Mouse (Mus musculus): ENCODE measurements around the gene Pcca.

Pcca gene

DNA sequence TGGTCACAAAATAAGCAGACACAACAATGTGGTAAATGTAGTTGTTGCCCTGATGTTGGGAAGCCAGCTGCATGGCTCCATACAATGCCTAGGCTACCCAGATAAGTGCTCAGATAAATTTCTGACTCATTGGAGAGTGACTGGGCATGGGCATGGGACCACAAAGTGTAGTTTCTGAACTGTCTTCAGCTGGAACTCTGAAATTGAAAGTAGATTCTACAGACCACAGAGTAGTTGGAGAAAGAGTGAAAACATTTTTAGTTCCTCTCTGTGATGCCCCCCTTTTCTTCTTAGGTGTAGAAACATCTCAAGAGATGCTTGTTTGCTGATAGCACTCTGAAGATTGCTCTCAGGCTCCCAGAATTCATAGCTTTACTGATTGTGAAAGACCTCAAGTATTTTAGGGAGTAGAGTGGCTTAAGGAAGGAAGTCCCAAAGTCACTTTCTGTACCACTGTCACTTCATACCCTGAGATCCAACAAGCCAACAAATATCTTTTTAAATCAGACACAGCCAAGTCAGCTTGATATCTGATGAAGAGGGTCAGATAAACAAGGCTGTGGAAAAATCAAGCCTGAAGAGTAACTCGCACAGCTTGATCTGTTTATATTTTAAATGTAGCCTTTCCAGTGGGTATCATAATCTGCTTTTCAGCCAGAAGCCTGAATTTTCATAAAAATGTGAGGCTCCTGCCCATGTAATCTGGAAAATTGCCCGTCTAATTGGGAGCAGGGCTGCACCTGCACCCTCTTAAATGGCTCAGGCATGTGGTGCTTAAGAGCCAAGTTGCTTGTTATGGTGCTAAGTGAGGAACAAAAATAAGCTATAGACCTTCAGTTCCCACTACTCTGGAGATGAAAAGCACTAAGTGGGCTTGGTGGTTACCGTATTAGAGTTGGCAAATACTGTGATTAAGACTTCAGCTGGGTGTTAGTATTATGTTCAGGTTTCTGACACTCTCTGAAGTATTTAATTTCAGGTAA lies 214.0 kb downstream of the Pcca start:
- no peak for DNase-seq (ENCODE audit: low read depth)

DNA sequence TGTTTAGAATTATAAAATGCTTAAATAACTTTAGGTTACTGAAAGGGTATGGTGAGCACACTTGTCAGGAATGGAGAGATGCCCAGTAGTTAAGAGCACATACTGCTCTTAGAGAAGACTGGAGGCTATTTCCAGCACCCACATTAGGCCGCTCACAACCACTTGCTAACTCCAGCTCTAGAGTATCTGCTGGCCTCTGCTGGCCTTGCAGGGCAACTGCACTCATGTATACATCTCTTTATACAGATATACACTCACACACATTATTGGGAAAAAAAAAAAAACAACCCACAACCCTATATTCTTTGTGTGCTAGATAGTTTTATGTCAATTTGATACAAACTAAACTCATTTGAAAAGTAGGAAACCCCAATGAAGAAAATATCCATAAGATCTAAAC lies 217.4 kb downstream of the Pcca start:
- no peak for DNase-seq (ENCODE audit: low read depth)

DNA sequence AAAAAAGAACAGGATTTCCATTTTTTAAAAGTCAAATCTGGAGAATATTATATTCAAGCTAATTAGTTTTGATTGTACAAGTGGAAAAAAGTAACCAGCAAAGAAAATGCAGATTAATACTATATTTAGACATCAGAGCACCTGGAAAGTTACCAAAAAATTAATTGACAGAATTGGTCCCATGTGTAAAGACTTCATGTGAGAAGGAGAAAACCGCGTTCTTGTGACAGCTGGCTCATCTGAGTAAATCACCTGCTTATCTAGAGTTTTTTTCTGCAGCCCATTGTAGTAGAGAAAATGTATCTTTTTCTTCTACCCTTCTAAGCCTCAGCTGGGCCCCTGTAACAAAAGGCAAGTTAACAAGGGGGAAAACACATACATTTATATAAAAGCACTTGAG lies 219.2 kb downstream of the Pcca start:
- no peak for DNase-seq (ENCODE audit: low read depth)

DNA sequence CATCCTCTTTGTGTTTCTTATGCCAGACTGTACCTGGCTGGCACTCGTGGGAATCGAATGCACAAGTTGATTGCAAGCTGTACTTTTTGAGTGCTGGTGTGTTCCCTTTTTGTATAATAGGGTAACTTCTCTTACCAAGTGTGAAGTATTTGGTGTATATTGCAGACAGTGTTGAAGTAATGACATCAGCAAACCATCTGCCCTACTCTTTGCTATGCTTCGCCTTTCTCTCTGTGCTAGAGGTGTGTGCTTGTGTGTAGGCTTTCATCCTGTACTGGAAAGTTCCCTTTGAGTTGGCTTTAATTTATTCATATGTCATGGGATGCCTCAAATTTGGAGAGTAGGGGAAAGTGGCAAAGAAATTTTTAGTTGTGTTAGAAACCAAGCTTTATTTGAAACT lies 220.2 kb downstream of the Pcca start:
- no peak for DNase-seq (ENCODE audit: low read depth)

DNA sequence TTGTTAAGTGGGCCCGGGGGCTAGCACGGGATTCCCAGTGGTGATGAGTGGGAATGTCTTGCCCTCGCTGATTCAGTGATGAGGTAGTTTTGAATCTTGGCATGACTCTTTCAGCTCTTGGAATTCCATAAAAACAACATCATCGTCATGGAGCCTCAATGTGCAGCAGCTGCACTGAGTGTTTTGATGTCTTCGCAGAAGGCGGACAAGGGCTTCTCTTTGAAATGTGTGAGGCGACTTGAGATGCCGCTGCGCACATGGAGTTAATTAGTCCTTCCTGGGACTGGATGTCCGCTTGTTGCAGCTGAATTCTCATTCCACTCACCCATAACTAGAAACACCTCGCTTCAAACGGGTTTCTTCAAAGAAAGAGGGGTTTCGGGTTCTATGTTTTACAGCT lies 221.4 kb downstream of the Pcca start:
- peak; percentile 37 for DNase-seq (ENCODE audit: low read depth)

DNA sequence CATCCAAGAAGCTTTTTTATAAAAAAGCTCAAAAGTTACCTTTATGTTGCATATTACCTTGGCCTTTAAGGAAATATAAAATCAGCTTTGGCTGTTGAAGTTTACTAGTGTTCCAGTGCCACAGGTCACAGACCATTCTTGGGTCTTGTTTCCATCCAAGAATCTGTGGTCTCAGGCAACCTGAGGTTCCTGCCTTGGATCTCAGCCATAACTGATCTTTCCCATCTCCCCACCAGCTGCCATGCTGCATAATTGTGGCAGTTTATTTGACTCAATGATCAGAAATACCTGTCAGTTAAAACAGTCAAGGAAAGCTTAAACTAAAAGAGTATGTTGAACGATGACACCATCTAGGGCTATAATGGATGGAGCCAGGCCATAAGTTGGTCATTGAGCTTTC lies 222.5 kb downstream of the Pcca start:
- no peak for DNase-seq (ENCODE audit: low read depth)

DNA sequence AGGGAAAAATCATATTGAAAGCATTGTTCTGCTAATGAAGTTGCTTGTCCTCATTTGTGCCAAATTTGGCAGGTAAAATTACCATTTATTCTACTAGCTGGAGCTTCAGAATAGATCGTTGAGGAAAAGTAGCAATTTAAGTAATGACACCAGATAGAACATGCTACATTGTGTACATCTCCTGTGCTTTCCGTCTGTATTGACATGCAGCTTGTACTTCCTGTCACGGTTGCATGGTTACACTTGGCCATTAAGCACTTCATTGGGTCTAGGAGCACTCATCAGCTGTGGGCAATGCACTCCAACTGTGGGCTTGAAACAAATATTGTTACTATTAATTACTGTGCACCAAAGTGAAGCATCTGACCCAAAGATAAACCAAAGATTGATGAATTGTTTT lies 225.8 kb downstream of the Pcca start:
- DNase-seq (ENCODE audit: low read depth) = no peak

DNA sequence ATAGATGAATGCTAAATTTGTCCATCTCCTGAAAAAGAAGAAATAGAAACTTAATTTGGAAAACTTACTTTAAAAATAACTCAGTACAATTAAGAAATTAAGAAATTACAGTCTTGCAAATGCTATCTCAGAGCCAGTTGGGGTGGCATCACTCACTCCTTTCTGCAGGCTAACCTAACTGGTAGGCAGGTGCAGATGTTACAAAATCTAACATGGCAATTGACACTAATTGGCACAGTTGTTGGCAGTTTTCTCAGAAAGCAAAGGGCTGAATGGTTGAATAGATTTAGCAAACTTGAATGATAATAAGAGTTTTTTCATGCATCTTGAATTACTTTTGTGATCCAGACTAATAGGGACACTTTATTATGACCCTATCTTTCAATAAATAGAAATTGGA lies 226.7 kb downstream of the Pcca start:
- no peak for DNase-seq (ENCODE audit: low read depth)

DNA sequence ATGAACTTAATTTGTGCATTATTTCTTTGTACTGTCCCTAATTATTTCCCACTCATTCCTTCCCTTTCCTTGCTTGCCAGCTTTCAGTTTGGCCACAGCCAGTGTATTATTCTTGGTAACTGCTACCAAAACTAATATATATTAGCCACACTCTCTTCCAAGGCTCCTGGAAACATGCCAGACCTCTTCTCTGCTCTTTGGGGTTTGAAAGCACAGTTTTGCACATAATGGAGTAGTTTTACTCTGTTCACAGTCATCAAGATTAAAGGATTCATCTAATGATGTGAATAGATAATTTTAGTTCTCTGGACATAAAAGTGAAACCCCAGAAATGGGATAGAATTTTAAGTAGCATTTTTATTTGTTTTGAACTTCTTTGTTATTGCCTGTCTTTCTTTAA lies 228.5 kb downstream of the Pcca start:
- DNase-seq (ENCODE audit: low read depth) = no peak

DNA sequence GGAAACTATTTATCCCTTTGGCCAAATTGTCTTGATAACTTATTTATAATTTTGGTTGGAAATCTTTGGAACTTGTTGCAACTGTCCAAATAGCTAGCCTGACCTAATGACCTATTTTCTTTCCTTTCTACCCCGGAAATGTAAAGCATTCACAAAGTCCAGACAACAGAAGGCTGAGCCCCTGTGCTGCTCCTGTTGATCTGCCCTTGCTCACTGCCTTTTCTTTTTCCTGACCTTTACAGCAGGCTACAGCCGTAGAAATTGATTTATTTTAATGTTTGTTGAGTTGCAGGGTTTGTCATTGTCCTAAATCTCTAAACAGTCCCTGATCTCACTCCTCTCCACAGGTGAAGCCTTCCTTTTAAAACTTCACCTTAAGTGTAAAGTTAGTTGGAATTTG lies 231.8 kb downstream of the Pcca start:
- DNase-seq (ENCODE audit: low read depth) = no peak

DNA sequence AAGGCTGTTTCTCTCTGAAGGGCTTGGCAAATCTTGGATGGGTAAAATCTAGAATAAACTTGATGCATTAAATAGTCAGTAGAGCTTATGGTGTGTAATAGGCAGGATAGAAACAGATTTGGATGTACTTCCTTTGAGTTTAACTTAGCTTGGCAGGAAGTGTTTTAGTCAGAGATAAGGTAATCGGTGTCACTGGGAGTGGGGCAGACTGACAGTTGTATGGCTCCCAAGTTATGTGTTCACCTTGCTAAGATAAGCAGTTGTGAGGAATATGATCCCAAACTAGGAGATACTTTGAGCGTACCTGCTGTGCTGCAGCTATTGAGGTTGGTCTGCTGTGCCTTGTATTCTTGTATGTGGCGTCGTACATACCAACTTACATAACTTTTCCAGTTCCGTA lies 232.3 kb downstream of the Pcca start:
- no peak for DNase-seq (ENCODE audit: low read depth)

DNA sequence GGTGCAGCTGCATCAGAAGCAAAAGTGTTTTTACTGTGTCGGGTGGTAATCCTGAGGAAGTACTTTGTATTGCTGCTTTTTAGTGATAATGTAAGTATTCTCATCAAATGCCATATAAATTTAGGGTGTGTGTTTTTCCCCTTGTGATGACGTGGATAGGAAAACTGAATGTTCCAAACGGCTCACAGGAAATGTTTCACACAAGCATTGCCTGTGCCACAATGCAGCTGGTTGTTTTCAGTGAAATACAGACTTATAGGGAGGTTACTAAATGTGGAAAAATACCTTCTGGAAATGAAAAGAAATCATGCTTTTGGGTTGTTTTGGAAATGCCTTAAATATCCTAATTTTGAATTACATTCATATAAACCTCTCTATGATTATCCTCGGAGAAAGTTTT lies 250.6 kb downstream of the Pcca start:
- no peak for DNase-seq (ENCODE audit: low read depth)

DNA sequence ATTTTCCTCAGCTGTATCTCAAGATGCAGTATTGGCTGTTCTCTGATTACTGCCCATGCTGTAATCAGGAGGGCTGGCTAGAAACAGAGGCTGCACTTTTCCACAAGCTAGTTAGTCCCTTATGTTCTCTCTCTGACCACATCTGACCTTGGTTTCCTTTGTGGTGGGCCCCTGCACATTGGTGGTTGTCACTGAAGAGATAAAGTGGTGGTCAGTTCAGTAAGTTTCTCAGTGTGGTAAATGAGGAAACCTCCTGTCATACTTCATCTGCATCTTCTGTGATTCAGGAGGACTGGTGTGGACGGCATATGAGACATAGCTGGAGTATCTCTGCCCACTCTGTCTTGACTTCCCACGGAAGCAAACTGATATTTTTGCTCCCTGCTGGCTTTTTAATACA lies 254.1 kb downstream of the Pcca start:
- DNase-seq (ENCODE audit: low read depth) = no peak

DNA sequence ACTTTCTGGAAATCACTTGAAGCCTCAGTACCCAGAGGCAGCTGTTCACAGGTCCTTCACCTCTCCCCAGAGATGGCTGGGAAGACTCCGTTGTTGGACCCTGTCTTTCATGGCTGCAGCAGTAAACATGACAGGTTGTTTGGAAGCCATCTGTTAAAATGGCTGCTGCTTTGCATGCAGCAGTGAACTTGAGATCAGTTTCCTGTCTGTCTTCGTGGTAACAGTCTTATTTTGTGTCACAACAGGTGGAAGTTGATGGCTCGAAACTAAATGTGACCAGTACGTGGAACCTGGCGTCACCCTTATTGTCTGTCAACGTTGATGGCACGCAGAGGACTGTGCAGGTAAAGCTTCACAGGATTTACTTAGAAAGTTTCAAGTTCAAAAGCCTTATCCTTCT lies 256.0 kb downstream of the Pcca start:
- no peak for DNase-seq (ENCODE audit: low read depth)

DNA sequence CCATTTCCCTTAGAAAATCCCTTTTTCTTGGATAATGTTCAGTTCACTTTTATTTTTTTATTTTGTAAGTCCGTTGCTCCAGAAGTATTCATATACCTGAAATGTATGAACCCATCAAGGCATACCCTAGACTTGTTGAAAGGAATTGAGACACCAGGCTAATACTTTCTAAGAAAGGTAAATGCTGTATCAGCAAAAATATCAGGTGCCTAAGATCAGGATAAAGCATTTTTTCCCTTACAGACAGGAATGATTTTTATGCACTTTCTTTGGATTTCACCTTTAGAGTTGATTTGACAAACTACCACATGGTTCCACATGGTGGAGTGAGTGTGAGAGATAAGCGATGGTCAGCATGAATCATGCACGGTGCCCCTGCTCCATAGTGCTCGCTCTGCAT lies 259.2 kb downstream of the Pcca start:
- no peak for DNase-seq (ENCODE audit: low read depth)

DNA sequence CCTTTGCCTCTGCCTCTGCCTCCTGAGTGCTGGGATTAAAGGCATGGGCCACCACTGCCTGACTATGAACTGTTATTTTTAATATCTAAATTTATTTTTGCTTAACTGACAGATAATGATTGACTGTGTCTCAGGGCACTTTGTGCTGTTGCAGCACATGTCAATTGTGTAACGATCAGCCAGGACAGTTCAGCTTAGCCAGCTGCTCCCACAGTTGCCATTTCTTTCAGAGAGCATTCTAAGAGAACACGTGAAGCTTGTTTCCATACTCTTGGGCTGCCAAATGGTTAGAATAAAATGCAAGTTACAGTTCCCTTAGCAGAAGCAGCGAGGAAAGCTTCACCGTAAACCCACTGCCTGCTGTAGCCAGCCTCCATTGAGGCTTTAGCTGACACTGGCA lies 266.2 kb downstream of the Pcca start:
- DNase-seq (ENCODE audit: low read depth) = no peak

DNA sequence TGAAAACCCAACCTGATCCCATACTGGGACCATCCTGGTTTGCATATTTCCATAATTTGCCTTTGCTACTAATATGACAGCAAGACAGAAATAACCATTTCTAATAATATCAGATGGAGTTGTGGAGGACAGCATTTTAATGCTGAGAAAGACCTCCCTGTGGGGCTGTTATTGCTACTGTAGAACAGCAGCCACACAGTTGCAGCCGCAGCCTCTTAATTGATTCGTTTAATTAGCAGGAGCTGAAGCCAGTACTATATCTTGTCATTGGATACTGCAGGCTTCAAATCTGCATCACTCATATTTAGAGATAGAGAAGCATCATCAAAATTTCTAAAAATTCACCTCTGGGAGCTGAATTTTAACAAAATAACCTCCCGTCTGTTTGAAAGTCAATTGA lies 286.9 kb downstream of the Pcca start:
- no peak for DNase-seq (ENCODE audit: low read depth)

DNA sequence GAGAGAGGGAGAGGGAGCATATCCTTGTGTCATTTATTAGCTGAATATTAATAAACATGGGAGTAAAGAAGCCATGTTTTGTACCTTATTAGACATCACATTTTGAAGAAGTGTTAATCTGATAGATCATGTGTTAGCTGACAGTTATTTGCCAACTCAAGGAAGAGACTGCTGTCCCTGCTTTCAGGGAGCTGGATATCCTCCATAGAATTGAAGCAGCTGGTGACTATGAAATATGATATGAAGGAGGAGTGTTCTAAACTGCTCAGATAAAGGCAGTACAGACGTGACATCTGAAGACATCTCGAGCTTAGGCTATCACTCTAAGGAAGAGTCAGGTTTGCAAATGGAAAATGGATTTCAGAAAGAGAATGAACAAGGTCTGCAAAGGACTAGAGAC lies 289.7 kb downstream of the Pcca start:
- no peak for DNase-seq (ENCODE audit: low read depth)

DNA sequence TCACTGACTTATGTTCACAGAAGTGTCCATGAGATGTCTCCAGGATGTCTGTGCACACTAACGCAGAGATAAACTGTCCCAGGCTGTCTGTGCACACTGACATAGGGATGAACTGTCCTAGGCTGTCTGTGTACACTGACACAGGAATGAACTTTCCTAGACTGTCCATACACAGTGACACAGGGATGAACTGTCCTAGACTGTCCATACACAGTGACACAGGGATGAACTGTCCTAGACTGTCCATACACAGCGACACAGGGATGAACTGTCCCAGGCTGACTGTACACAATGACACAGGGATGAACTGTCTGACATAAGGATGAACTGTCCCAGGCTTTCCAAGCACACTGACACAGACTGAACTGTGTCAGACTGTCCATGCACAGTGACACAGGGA lies 291.3 kb downstream of the Pcca start:
- no peak for DNase-seq (ENCODE audit: low read depth)

DNA sequence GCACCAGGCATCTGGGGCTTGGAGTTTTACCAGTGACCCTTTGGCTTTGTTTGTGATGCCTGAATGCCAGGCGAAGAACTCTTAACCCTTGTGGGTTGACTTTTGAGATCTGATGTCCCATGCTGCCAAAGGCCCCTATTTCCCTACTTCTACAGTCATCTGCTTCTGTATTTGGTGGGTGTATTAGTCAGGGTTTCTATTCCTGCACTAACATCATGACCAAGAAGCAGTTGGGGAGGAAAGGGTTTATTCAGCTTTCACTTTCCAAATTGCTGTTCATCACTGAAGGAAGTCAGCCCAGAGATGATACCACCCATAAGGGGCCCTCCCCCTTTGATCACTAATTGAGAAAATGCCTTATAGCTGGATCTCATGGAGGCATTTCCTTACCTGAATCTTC lies 296.3 kb downstream of the Pcca start:
- DNase-seq (ENCODE audit: low read depth) = no peak

DNA sequence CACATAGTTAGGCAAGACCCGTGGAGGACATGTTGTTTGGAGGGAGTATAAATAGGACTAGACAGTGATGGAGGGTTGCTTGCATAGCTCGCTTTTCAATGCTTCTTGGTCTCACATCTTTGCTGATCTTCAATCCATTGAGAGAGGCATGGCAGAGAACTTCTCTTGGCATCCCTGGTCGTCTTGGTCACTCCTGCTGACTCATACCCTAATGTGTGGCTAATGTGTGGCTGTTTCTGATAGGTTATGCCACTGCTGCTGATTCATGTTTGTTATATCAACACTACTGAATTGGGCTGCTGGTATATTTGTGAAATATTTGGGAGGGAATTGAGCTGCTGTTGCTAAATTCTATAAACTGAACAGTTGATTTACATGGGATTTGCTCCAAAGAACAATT lies 299.5 kb downstream of the Pcca start:
- peak; percentile 59 for DNase-seq (ENCODE audit: low read depth)

DNA sequence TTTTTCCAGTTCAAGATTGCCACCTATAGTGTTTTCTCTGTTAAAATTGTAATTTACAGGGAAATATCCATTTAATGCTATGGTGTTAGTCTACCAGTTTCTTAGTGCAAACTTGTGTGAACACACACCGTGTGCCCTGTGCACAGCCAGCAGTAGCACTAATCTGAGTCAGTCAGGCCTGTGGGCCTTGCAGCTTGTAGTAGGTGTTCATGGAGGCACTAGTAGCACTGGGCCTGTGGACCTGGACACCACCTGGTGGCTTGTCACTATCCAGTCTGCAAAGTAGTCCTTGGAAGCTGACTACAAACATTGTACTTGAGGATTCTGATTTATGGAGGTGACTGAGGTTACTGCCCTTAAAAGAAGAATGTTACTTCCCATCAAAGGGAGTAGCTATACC lies 300.6 kb downstream of the Pcca start:
- no peak for DNase-seq (ENCODE audit: low read depth)

DNA sequence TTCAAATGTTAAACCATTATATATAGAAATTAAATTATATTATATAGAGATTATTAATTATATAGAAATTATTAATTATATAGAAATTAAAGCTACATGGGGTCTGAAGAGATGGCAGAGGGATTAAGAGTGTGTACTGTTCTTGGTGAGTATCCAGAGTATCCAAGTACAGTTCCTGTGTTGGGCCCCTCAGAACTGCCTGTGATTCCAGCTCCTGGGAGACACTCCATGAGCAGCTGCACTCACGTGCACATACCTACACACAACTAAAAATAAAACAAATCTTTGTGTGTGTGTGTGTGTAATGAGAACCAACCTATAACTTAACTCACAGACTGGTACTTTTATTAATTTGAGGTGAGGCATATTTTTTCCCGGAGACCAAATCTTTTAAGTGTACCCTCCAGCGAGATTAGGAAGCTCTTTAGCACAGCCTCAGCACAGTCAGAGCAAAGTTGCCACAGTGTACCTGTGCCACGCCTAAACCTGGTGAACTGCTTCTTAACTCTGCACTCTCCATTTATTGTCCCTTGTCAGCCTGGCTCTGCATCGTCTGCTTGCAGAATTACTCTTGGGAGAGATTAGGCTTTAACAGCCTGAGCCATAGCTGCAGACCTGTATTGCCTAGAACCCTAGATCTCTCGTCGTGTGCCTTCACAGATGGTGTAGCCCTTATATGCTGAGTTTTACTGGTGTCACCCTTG lies 301.5 kb downstream of the Pcca start:
- no peak for DNase-seq (ENCODE audit: low read depth)

DNA sequence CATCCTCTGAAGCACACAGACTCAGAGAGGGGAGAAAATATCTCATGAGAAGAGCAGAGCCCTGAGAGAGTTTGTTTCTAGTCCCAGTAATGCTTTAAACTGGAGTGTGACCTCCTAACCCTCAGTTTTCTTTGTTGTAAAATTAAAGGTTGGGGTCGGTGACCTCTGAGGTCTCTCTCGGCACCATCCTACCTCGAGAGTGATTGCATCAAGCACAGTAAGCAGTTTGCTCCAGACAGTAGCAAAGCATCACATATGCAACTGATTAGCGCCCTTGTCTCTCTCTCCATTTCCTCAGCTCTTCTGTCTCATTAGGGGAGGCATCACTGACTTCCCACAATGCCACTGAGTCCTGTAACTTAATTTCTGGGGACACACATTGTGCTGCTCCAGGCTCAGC lies 302.1 kb downstream of the Pcca start:
- no peak for DNase-seq (ENCODE audit: low read depth)

All from NIH3T3 (cell line).